Mouse (Mus musculus) lung, adult 18-20 months (tissue): ENCODE measurements around the gene Tet1.
"Not testable (repeated sequence)": the region's sequence is repeated elsewhere in the genome, so short reads cannot be mapped to it uniquely, and the experiment has no call there.

Experiments
- DNase-seq, 2 experiments: peaks; one replicate each; pipeline ENCODE4 v3.0.0; 2022; ENCODE audit warnings: mixed read lengths in 2 of 2

The Tet1 gene

DNA sequence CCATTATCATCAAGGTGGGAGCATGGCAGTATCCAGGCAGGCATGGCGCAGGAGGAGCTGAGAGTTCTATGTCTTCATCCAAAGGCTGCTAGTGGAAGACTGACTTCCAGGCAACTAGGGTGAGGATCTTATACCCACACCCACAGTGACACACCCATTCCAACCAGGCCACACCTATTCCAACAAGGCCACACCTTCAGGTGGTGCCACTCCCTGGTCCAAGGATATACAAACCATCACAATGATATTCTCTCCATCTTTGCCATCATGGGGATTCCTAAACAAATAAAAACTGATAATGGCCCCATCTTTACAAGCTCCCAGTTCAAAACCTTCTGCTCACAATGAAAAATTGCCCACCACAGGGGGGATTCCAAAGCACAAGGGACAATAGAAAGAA, at the start of gene Tet1:
Tet1 (minus strand) TSS at position 101 of the 400 bp plus-strand sequence.
- DNase-seq: not testable (repeated sequence)

- peak; percentile 38 to 40 for DNase-seq
Measured at GRCm38 (mm10) chr10:62948551-62948950, 39.8 kb upstream of the Tet1 start.

GRCm38 (mm10) chr10:62946738-62947471, 38.1 kb upstream of the Tet1 start, which contains the start of gene Dna2:
Gene Dna2 (plus strand): TSS chr10:62947026.
- peak; percentile 73 to 79 for DNase-seq

GRCm38 (mm10) chr10:62944975-62945580, 36.3 kb upstream of the Tet1 start:
- no peak for DNase-seq

GRCm38 (mm10) chr10:62932381-62932780, 23.6 kb upstream of the Tet1 start:
- DNase-seq: no peak

DNA sequence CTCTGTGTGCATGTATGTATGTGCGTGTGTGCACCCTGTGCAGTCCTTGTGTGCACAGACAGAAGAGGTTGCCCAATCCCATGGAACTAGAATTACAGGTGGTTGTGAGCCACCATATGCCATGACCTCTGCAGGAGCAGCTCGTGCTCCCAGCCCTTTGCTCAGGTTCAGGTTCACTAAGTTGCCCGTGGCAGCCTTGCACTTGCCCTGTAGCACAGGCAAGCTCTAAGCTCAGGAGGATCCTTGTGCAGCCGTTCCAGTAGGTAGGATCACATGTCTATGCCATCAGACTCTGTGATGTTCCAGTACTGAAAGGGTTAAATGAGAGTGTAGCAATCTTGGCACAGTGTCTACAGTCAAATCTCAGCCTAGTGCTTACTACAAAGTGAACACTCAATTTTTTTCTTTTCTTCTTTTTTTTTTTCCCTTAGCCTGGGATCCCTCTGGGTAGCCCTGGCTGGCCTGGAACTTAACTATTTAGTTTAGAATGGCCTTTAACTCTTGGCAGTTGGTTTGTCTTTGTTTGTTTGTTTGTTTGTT, 15.4 kb upstream of the Tet1 start:
- no peak for DNase-seq

GRCm38 (mm10) chr10:62920766-62921156, 12.0 kb upstream of the Tet1 start:
- no peak for DNase-seq

GRCm38 (mm10) chr10:62919925-62920765, 11.3 kb upstream of the Tet1 start, which contains the start of gene Slc25a16:
Gene Slc25a16 (plus strand): TSS chr10:62920633.
- peak; percentile 86 to 92 for DNase-seq

DNA sequence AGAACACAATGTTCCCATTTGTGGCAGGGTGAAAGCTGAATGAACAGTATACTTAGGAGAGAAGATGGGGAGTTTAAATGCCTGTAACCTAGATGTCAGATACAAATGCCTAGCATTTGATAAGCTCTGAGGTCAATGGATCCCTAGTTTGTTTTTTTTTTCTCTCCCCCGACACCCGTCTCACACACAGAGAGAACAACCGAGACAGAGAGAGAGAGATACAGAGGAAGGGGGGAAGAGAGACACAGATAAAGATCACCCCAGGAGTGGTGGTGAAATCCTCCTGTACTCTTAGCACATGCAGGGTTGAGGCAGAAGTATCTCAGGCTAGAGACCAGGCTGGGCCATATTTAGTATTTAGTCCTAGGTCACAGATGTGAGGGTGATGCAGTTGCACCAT, 10.2 kb upstream of the Tet1 start:
- DNase-seq: no peak

GRCm38 (mm10) chr10:62911120-62911519, 2.3 kb upstream of the Tet1 start:
- DNase-seq: no peak

DNA sequence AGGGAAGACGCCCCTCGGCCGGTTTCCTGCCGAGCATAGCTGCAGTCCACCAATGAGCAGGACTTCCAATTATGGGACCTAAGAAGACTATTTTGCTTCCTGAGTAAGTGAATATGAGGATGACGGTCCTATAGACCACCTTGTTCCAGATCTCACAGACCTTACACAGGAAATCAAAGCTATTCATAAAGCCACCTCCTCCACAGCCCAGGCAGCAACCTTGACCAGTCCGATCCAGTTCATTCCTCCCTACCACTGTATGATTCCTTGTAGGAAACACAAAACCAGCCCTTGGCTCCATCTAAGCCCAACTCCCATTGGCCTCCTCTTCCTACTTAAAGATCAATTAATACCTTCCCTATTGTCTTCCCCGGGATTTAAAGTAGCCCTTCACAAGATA, 2.5 kb downstream of the Tet1 start:
- DNase-seq: no peak

DNA sequence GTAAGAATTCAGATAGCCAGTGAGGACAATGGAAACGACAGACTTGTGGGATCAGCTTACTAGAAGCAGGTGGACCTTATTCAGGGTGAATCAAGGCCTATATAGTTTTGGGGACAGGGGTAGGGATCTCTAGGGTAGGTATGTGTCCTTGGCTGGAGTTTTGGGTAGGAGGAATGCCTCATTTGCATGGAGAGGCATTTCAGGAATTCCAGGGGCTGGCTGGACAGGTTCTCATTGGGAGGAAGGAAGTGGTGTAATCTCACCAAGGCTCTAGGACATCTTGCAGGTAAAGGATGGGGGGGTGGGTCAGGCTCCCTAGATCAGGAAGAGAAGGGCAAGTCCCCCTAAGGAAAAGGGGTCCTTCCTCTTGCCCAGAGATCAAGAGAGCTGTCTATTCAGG, 6.0 kb downstream of the Tet1 start:
- no peak for DNase-seq

DNA sequence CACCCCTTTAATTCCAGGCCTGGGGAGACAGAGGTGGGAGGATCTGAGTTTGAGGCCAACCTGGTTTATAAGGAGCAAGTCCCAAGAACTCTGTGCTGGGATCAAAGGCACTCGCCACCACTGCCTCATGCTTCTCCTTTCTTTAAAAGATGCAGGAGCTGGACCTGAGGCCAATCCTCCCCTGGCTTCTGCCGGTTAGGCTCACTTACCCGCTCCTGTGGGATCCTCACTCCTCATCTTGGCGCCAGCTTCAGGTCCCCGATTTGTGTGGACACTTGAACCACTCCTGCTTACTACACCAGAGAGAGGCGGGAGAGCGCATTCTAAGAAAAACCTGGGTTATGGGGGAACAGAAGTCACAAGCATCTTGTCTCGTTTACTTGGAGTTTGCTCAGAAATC, 7.0 kb downstream of the Tet1 start:
- no peak for DNase-seq

- DNase-seq: no peak
Measured at GRCm38 (mm10) chr10:62900144-62900543, 8.7 kb downstream of the Tet1 start.

GRCm38 (mm10) chr10:62898061-62898460, 10.7 kb downstream of the Tet1 start:
- no peak for DNase-seq

GRCm38 (mm10) chr10:62897437-62897836, 11.4 kb downstream of the Tet1 start:
- no peak for DNase-seq

DNA sequence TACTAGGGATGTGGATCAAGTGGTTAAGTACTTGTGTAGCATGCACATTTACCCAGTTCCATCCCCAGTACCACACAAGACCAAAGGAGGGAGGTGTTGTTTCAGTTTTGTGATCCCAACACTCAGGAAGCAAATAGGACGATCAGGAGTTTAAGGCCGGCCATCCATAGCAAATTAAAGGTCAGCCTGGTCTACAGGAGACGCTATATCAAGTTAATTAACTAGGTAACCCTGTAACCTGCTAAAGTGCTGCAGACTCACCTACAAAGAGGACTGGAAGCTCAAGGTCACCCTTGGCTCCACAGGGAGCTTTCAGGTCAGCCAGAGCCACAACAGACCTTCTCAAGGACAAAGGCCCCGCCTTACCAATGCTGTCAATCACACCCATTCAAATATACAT, 12.0 kb downstream of the Tet1 start:
- DNase-seq: no peak

GRCm38 (mm10) chr10:62896035-62896434, 12.8 kb downstream of the Tet1 start:
- DNase-seq: no peak

GRCm38 (mm10) chr10:62895386-62895785, 13.4 kb downstream of the Tet1 start:
- peak; percentile 55 to 69 for DNase-seq

GRCm38 (mm10) chr10:62894447-62894846, 14.3 kb downstream of the Tet1 start:
- no peak for DNase-seq

DNA sequence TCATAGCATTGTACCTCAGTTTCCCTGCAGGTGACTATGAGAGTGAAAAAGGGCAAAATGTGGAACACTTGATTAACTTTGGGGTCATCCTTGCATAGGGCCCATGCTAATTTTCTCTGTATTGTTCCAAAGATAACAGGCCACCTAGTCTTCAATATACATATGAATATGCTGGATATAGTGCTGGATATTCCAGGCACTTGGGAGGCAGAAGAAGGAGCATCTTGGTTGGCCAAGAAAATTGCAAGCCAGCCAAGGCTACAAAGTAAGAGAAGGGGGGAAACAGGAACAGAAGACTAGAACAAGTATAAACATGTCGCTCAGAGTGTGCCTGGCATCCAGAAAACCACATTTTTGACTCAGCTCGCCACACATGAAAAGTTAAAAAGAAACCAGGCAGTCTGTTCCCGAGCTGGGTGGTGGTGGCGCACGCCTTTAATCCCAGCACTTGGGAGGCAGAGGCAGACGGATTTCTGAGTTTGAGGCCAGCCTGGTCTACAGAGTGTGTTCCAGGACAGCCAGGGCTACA, 15.4 kb downstream of the Tet1 start:
- no peak for DNase-seq

DNA sequence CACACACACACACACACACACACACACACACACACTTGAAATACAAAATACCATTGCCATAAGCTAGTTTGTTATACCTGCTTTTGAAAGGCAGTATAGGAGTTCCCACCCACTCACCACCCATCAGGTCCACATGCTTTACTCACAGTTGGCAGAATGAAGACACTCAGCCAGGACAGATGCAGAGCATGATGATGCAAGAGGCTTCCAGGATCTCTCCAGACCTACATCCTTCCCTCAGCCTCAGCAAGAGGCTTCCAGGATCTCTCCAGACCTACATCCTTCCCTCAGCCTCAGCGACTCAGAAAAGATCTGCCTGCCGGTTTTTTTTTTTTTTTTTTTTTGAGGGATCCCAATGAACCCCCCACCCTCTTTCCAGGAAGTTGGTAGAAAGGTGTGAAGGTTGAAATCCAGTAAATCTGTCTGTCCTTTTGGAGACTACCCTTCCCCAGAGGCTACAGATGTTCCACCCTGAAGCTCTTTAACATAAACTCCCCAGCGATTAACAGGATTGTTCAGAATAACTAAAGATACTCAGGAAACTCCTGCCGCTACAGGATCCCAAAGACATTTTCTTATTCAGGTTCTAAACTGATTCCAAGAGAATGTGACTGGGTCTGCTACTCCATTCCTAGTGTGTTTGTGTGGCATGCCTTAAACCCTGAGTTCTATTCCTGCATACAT, 16.1 kb downstream of the Tet1 start:
- DNase-seq: no peak
